Mouse (Mus musculus) thymus, adult 2 months (tissue): ENCODE data around the gene Taar4.

Experiments
- CTCF ChIP-seq: fragments of 200-500 bp; IDR thresholded peaks from 2 replicates; pipeline ENCODE4 v1.5.1; 2012; ENCODE audit warnings: mild to moderate bottlenecking, control low read depth, low read length, moderate library complexity, borderline replicate concordance; ENCODE audit not compliant: control insufficient read depth, poor library complexity, insufficient read depth; ENCODE audit errors: extremely low read depth
- POLR2A ChIP-seq: fragments of 200-500 bp; IDR thresholded peaks from 2 replicates; pipeline ENCODE4 v1.6.1; 2012; ENCODE audit warnings: mild to moderate bottlenecking, low read length, control low read depth, moderate library complexity; ENCODE audit not compliant: control insufficient read depth, poor library complexity, insufficient read depth; ENCODE audit errors: extremely low read depth

DNA sequence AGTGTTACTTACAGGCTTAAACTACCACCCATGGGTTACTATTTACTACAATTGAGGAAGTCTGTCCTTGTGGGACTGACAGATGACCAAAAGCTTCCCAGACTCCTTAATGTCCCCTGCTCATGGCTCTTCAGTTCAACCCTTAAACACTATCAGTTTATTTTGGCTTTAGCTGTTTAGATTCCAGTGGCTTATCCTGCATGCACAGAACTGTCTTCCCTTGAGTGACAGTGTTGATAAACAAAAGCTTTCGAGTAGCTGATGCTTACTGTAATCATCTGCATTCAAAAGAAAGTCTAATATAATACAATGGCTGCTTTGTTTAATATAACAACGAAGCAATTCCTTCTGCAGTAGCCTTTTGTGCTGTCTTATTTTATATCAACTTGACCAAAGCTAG, 46.7 kb downstream of the Taar4 start:
- TF ChIP-seq POLR2A = no peak
- no peak for TF ChIP-seq CTCF
